Mouse (Mus musculus) olfactory bulb, adult 2 months (tissue): ENCODE measurements around the gene Gpr65. TPM values are rescaled to one million over a fixed set of nuclear protein-coding genes. Genes with fewer than 3 reads are reported as not detected.

Source experiments
- H3K27ac ChIP-seq: fragments of 200-500 bp; 2 replicates; pipeline ENCODE4 v1.5.1; 2012; ENCODE audit warnings: low read depth, low read length; ENCODE audit not compliant: insufficient read depth
- H3K4me1 ChIP-seq: fragments of 200-500 bp; 2 replicates; pipeline ENCODE4 v1.6.1; 2012; ENCODE audit warnings: low read length; ENCODE audit not compliant: control insufficient read depth, insufficient read depth
- H3K4me3 ChIP-seq: fragments of 200-500 bp; 2 replicates; pipeline ENCODE4 v1.5.1; 2012; ENCODE audit warnings: mild to moderate bottlenecking, low read depth, low read length, moderate library complexity; ENCODE audit not compliant: insufficient read depth
- CTCF ChIP-seq: fragments of 200-500 bp; IDR thresholded peaks from 2 replicates; pipeline ENCODE4 v1.5.1; 2012; ENCODE audit warnings: low read depth, mild to moderate bottlenecking, low read length, moderate library complexity; ENCODE audit not compliant: insufficient read depth
- POLR2A ChIP-seq: fragments of 200-500 bp; IDR thresholded peaks from 2 replicates; pipeline ENCODE4 v1.6.1; 2012; ENCODE audit warnings: mild to moderate bottlenecking, low read depth, low read length, moderate library complexity; ENCODE audit not compliant: insufficient read depth
- WGBS: fragments of 180-500 bp; shearing (Covaris S2); methylation state at CpG from one replicate; pipeline ENCODE4 v1.1.7; 2018; 5-methylcytosine and 5-hydroxymethylcytosine counted together
- polyA plus RNA-seq: library from polyadenylated mRNA; stranded (reverse); fragments of >200 nt; gene quantifications from 2 replicates; pipeline ENCODE4 v1.2.4, GENCODE M21; 2012; ENCODE audit warnings: low replicate concordance; ENCODE audit not compliant: missing spikeins, insufficient read depth, insufficient read length

The Gpr65 gene
- polyA plus RNA-seq, 1 experiment, result not detected

DNA sequence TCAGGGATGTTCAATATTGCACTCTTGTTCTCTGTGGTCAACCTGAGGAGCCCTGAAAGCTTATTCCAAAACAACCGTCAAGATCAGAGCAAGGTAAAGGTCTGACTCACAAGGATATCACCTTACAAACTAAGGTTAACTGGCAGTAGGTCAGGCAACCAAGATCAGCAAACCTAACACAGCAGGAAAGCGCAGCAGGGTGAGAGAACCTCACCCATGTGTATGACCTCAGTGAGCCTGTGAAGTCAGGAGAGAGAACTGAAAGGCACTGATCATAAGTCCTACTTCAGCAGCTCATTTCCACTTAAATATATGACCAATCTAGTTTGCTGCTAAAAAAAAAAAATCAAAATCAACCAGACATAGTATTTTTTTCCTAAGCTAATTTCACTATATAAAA, 16.0 kb upstream of the Gpr65 start:
- 89% methylated on average over 2 of the region's 2 CpGs for WGBS
- no peak overlapping the region for H3K4me3 ChIP-seq
- H3K27ac ChIP-seq, result no peak overlapping the region
- H3K4me1 ChIP-seq, result peaks cover 4% of the 10 kb centered on the region
- TF ChIP-seq CTCF (no peak), POLR2A (no peak)

DNA sequence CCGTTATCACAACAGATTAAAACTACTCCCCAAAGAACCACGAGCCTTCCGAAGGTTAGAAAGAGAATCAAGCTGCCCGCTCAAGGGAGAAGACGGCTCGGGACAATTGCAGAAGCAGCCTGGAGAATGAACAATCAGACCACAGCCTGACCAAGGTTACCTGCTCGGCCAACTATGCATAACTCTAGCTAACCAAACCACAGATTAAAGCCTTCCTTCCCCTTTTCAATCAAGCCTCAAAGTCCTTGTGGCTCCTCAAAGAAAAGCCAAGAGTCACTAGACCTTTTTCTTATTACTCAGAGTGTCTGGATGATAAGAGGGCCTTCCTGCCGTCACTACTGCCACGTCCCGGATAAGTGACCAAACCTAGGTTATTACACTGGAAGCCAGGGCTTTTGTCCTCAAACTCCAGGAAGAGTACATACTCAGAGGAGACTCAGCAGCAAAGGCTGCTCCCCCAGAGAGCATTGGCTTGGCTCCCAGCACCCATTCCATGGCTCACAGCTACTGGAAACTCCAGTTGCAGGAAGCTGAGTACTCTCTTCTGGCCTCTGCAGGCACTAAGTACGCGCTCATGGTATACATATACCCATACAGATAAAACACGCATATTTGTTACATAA, 13.0 kb upstream of the Gpr65 start:
- 90% methylated on average over 13 of the region's 13 CpGs for WGBS
- peaks cover 2% of the 10 kb centered on the region; the same call in 1 of the 2 replicates for H3K4me1 ChIP-seq
- no peak overlapping the region for H3K27ac ChIP-seq
- TF ChIP-seq CTCF (no peak), POLR2A (no peak)
- H3K4me3 ChIP-seq, result no peak overlapping the region

DNA sequence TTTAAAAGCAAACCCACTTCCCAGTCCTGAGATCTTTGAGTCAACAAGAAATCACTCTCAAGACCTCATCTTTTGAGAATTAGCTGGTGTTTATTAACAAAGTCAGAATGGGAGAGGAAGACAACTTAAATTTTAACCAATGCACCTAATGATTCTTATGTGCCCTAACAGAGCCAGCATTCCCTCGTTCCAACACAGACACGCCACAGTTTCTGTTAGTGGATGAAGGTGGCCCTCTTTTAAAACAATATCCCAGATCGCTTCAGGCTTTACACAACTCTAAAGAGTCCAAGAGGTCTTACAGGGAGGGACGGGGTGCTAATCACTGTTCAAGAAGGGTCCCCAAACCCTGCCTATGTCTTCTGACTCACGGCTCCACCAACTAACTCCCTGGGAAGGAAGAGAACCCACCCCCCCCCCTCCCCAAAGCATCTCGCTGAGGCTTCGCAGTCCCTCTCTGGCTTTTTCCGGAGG, 10.0 kb upstream of the Gpr65 start:
- under 1% methylated on average over 8 of the region's 8 CpGs for WGBS
- TF ChIP-seq POLR2A (no peak), CTCF (no peak)
- Histone ChIP-seq H3K27ac (peak overlapping the region; percentile 79), H3K4me1 (peaks cover 2% of the 10 kb centered on the region; the same call in 1 of the 2 replicates), H3K4me3 (peak overlapping the region; percentile 88)

DNA sequence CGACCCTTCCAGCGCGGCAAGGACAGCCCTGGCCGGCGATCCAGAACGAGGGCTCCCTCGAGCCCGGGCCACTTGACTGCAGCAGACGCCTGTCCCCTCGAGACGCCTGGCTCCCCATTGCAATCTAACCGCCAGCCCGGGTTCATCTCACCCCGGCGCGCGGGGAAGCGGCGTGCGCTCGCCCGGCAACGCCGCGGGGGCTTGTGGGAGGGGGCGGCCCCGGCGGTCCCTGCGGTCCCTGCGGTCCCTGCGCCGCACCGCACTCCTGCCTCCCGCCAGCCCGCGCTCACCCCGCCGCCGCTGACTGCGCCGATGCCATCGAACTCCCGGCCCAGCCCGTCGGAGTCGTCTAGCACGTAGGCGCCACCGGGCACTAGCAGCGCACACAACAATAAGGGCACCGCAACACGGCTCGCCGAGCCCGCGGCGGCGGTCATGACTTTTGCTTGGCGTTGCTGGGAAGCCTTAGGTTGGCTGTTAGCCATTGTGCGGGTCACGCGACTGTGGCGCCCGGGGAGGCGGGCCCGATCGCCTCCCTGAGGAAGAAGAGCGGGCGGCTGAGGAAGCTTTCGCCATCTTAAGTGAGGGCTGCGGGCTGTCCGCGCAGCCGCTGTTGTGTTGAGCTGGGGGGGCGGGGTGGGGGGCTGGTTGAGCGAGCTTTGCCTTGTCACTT, 9.5 kb upstream of the Gpr65 start, which contains the start of gene Galc:
Galc (minus strand) TSS at position 615 of the 673 bp plus-strand sequence.
- H3K4me1 ChIP-seq, result peaks cover 2% of the 10 kb centered on the region; the same call in 1 of the 2 replicates
- under 1% methylated on average over 76 of the region's 76 CpGs for WGBS
- TF ChIP-seq CTCF (no peak), POLR2A (peak; percentile 47; the same call in 1 of the 2 replicates)
- peak within 1 kb of the TSS; percentile 95 for H3K27ac ChIP-seq
- H3K4me3 ChIP-seq, result peak within 1 kb of the TSS; percentile 88

- under 1% methylated on average over 12 of the region's 12 CpGs for WGBS
These were observed 8.9 kb upstream of the Gpr65 start for GRCm38 (mm10) chr12:98259518-98259852.

GRCm38 (mm10) chr12:98265697-98266096, 2.7 kb upstream of the Gpr65 start:
- WGBS, result 84% methylated on average over 9 of the region's 9 CpGs
- Histone ChIP-seq H3K4me1 (no peaks in the 10 kb centered on the region), H3K4me3 (no peak overlapping the region), H3K27ac (no peak overlapping the region)
- TF ChIP-seq POLR2A (no peak), CTCF (no peak)

More at GRCm38 (mm10) chr12:98259518-98259852, 8.9 kb upstream of the Gpr65 start:
- 0 out of 2 replicates have a peak overlapping the region, but pooled peaks have one; percentile 43 for H3K27ac ChIP-seq
- peaks cover 2% of the 10 kb centered on the region; the same call in 1 of the 2 replicates for H3K4me1 ChIP-seq
- H3K4me3 ChIP-seq, result peak overlapping the region; percentile 88
- no peak for TF ChIP-seq POLR2A

GRCm38 (mm10) chr12:98269791-98270745, 1.6 kb downstream of the Gpr65 start:
- Histone ChIP-seq H3K4me1 (no peaks in the 10 kb centered on the region), H3K4me3 (no peak overlapping the region), H3K27ac (no peak overlapping the region)
- 86% methylated on average over 17 of the region's 17 CpGs for WGBS
- TF ChIP-seq POLR2A, result no peak
- TF ChIP-seq CTCF, result no peak

DNA sequence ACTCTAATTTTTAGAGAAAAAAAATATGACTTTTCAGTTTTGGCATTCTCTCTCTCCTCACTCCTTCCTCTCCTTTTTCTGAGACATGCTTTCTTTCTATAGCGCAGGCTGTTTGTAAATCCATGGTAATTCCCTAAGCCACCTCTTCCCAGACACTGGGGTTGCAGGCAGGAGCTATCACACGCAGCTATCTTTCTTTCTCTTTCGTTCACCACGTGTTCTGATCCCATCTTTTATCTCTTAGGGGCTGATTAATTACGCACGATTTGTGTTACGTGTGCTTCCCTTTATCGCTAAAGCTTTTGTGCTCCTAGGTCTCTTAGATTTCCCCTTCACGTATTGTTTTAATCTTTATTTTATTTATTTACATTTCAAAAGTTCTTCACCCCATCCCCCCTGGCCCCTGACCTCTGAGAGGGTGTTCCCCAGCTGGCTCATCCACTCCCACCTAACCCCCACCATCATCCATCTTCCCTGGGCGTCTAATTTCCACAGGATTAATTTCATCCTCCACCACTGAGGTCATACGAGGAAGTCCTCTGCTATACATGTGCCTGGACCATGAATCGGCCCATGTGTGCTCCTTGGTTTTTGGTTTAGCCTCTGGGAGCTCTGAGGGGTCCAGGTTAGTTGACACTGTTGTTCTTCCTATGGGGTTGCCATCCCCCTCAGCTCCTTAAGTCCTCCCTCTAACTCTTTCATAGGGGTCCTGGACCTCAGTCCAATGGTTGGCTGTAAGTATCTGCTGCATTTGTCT, 2.6 kb downstream of the Gpr65 start:
- 74% methylated on average over 12 of the region's 12 CpGs for WGBS
- Histone ChIP-seq H3K4me3 (no peak overlapping the region), H3K27ac (no peak overlapping the region), H3K4me1 (no peaks in the 10 kb centered on the region)
- TF ChIP-seq POLR2A, result no peak
- TF ChIP-seq CTCF, result no peak
